In the genomic region with DNA sequence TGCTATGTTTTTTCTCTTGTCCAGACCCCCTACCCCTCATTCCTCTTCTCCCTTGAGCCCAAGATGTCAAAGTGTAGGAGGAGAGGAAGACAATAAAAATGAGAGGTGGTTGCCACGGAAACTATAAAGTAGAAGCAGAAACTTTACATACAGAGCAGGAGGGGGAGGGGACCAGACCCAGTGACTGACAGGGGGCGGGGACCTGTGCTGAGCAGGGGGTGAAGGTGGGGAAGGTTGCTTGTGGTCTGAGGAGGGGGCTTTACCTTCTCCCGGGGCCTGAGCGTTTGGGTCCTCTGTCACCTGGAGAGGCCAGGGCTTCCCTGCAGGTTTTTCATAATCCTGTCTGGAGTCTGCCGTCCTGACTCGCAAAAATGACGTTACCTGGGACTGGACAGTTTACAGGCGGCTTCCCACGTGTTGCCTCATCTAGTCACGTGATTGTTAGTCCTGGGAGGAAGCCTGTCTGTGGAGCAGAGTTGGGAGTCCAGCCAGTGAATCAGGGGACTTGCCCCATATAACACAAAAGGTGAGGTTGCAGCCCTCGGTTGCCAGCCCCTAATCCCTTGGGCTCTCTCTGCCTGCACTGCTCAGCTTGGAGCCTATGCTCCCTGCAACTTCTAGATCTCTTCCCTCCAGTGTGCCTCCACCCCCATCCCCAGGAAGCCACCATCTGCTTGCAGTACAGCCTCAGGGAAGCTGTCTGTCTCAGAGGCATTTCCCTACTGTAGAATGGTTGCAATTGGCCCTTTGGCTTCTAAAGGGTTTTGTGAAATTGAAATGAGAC, we compare ENCODE assay signal across 8 mouse cellular contexts. TPM values are rescaled to one million over a fixed set of nuclear protein-coding genes. Genes with fewer than 3 reads are reported as not detected.
DNase-seq lines count a peak whose midpoint lies in the region; ATAC-seq lines count a peak whose summit lies in the region.

No protein-coding gene starts in this region.

- 5% methylated on average over 11 of the region's 11 CpGs for WGBS in forebrain, embryonic 14.5 days
- 2% methylated on average over 11 of the region's 11 CpGs for WGBS in midbrain, embryonic 14.5 days

- no peaks in the 10 kb centered on the region for H3K9me3 ChIP-seq in forebrain, embryonic 14.5 days (replicated peaks; ENCODE audit: control insufficient read depth, low read length)
- no peaks in the 10 kb centered on the region for H3K9me3 ChIP-seq in midbrain, embryonic 14.5 days (ENCODE audit: control insufficient read depth, low read length)

- H3K4me3 ChIP-seq in forebrain, embryonic 14.5 days (ENCODE audit: low read depth, low read length): no peak overlapping the region
- H3K4me3 ChIP-seq in midbrain, embryonic 14.5 days (replicated peaks; ENCODE audit: low read depth, low read length): no peak overlapping the region

- H3K9ac ChIP-seq in forebrain, embryonic 14.5 days (ENCODE audit: low read length): no peak overlapping the region
- no peak overlapping the region for H3K9ac ChIP-seq in midbrain, embryonic 14.5 days (replicated peaks; ENCODE audit: low read length)

- no peaks in the 10 kb centered on the region for H3K36me3 ChIP-seq in forebrain, embryonic 14.5 days (ENCODE audit: control insufficient read depth, insufficient read depth, low read length)
- H3K36me3 ChIP-seq in midbrain, embryonic 14.5 days (ENCODE audit: control insufficient read depth, insufficient read depth, low read length): no peaks in the 10 kb centered on the region

- H3K27me3 ChIP-seq in forebrain, embryonic 14.5 days (replicated peaks; ENCODE audit: control insufficient read depth, insufficient read depth, low read length): no peaks in the 10 kb centered on the region
- no peaks in the 10 kb centered on the region for H3K27me3 ChIP-seq in midbrain, embryonic 14.5 days (ENCODE audit: control insufficient read depth, insufficient read depth, low read length)

- H3K4me2 ChIP-seq in forebrain, embryonic 14.5 days (ENCODE audit: low read length): no peak overlapping the region
- H3K4me2 ChIP-seq in midbrain, embryonic 14.5 days (ENCODE audit: low read length): 0 out of 2 replicates have a peak overlapping the region, but pooled peaks have one; percentile 16

- no peak; the same call in 1 of the 2 replicates for ATAC-seq in cerebellum, adult (ENCODE audit: insufficient number of reproducible peaks, low FRiP score, low TSS enrichment)
- ATAC-seq in forebrain, embryonic 14.5 days: peak; percentile 79
- peak; percentile 28; the same call in 1 of the 2 replicates for ATAC-seq in midbrain, embryonic 14.5 days (ENCODE audit: low FRiP score, low TSS enrichment)
- no peak for ATAC-seq in erythroid progenitor cell, adult 5-6 weeks (replicated peaks; ENCODE audit: low FRiP score, poor library complexity, severe bottlenecking)

- peaks cover 19% of the 10 kb centered on the region for H3K4me1 ChIP-seq in forebrain, embryonic 14.5 days (ENCODE audit: control insufficient read depth, insufficient read depth, low read length)
- peaks cover 28% of the 10 kb centered on the region for H3K4me1 ChIP-seq in midbrain, embryonic 14.5 days (ENCODE audit: control insufficient read depth, insufficient read depth, low read length)

- H3K27ac ChIP-seq in forebrain, embryonic 14.5 days (ENCODE audit: low read depth, low read length): peak overlapping the region; percentile 17; the same call in 1 of the 2 replicates
- no peak overlapping the region for H3K27ac ChIP-seq in midbrain, embryonic 14.5 days (replicated peaks; ENCODE audit: low read depth, low read length)

- peak; percentile 57 for DNase-seq in cerebellum, adult 11 months
- DNase-seq in NIH3T3 (ENCODE audit: low read depth): peak; percentile 41
- DNase-seq in forebrain, embryonic 14.5 days (ENCODE audit: low spot score): peak; percentile 54
- peak; percentile 71 for DNase-seq in layer of hippocampus, adult 9-11 months
- DNase-seq in midbrain, embryonic 14.5 days: no peak
- DNase-seq in testis, postnatal 14 days (ENCODE audit: low spot score): no peak

RNA-seq across cellular contexts. Expression of gene Dab2ip, which starts 52.3 kb away (rescaled TPM):
- 29.7 and 37.9 TPM in 2 replicates for polyA plus RNA-seq in forebrain, embryonic 14.5 days (2014; fragmentation: Nextera tagmentation; extraction: Ambion mirVana)
- polyA plus RNA-seq in midbrain, embryonic 14.5 days (2014; fragmentation: Nextera tagmentation; extraction: Ambion mirVana): 46.4 and 50.6 TPM in 2 replicates
- not detected in 2 replicates for total RNA-seq in erythroid progenitor cell, adult 5-6 weeks (2015; ENCODE audit: low replicate concordance)
- total RNA-seq in erythroid progenitor cell, adult 5-6 weeks (2017; ENCODE audit: low replicate concordance): 0.15 and 1.2 TPM in 2 replicates

Comparison
In these comparisons a context has a peak if more than half of its experiments do, and no peak if none do; other contexts are left out.
1. DNase-seq: peak in cerebellum, adult 11 months (single experiment), NIH3T3 (single experiment), forebrain, embryonic 14.5 days (single experiment) and layer of hippocampus, adult 9-11 months (single experiment); none in midbrain, embryonic 14.5 days (single experiment) and testis, postnatal 14 days (single experiment).
2. ATAC-seq: peak in forebrain, embryonic 14.5 days (single experiment) and midbrain, embryonic 14.5 days (single experiment); none in cerebellum, adult (single experiment) and erythroid progenitor cell, adult 5-6 weeks (single experiment).